Mouse (Mus musculus) adrenal gland, adult (tissue): ENCODE measurements around the gene Bglap2.
"Not testable (repeated sequence)": the region's sequence is repeated elsewhere in the genome, so short reads cannot be mapped to it uniquely, and the experiment has no call there.

Source experiments
- DNase-seq, 2 experiments: peaks; one replicate each; pipeline ENCODE4 v3.0.0; 2022 to 2023; ENCODE audit warnings: low spot score in 1 of 2; ENCODE audit not compliant: inconsistent age in 2 of 2

The Bglap2 gene

DNA sequence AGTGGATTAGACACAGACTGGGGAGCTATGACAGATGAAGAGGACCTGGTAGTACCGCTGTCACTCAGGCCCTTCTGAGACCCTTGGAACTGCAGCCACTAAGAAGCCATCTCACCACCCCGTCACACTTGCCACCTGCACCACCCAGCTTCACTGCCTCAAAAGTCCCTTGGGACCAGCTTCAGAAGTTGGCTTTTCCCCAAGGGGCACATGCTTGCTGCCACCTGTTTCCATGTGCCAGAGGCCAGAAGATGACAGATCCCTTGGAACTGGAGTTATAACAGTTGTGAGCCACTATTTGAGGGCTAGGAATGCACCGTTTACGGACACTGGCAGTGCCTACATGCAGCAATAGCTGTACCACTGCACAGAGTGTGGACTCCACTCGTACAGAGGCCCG, 16.8 kb upstream of the Bglap2 start:
- no peak for DNase-seq

DNA sequence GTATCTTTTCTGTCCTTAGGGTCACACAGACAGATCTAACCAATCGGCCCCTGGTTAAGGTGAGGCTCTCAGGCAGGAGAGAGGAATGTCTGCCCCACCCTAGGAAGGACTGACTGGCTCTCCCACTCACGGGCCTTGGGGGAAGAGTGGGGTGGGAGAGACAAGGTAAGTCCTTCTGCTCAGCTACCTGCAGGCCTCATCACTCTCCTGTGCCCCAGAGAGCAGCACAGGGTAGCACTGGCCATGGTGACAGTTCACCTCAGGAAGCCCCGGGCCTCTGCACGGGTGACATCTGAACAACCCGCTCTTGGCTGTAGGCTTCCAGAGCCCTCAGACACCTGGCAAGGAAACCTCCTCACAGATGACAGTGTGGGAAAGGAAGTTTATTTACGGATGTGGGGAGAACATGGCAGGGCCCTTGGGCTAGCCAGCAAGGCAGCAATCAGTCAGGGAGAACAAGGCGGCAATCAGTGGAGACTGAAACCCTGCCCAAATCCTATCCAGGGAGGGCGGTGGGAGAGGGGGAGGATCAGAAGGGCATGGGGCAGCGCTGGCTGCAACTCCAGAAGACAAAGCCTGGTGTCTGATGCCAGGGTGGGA, 15.4 kb upstream of the Bglap2 start:
- no peak for DNase-seq

DNA sequence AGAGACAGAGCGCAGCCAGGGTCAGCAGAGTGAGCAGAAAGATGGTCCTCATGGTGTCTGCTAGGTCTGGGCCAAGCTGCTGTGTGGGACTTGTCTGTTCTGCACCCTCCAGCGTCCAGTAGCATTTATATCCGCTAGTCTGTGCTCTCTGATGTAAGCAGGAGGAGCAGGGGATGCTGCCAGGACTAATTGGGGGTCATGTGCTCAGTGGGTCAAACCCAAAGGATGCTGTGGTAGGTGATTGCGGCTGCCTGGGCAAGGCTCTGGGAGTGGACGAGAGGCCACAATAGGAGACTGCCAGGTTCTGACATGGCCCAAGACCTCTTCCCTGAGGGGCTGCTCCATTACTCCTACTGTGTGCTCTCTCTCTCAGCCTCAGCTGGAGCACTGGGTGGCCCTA, 5.9 kb upstream of the Bglap2 start, which contains the start of gene Bglap:
Gene Bglap (minus strand): TSS at position 101 of the 400 bp plus-strand sequence.
- no peak for DNase-seq

DNA sequence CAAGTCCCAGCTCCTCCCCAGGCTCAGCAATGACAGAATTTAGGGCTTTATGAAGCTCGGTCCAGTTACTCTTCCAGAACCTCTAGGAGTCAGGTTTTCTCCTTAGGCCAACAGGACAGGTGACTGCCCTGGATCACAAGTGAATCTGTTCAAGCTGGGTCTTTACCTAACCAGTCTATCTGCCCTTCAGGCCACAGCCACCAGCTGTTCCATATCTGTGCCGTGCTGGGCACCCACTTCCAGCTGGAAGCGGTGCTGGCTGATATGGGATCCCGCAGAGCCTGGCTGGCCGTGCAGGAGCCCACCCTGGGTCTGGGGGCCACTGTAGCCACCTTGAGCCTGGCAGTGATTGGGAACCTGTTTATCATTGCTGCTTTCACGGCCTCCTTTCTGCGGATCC, 3.9 kb upstream of the Bglap2 start:
- DNase-seq: not testable (repeated sequence)

DNA sequence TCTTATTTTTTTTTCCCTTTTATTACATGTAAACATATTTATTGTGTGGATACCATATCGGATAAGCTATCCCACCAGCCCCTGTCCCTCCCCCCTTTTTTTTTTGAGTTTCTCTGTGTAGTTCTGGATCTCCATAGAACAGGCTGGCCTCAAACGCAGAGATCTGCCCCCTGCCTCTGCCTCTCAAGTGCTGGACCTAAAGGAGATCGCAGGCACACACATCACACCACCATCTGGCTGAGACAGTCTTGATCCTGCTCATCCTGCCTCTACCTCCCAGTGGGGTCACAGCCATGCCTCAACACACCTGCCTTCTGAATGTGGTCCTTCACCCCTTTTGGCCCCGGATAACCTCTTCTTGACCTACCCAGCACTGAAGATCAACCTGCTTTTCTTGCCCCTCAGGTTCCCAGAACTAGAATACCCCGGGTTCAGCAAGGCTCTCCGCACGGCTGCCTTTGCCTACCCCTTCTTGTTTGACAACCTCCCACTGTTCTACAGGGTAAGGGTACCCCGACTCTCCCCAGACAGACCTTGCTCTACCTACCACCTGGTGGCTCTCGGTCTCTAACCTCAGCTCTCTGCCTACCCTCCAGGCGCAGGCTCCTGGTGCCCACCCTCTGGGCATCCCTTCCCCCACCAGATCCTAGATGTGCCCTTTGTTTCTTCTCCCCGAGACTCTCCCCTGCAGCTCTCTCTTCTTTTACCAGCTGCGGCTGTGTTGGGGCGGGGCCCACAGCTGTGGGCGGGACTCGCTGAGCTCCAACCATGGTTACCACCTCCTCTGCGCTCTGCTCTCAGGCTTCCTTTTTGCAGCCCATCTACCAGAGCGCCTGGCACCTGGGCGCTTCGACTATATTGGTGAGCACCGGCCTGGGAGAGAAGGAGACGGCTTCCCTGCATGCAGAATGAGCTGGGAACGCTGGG, 3.2 kb upstream of the Bglap2 start:
- peak in 1 of 2 experiments; percentile 48 for DNase-seq

DNA sequence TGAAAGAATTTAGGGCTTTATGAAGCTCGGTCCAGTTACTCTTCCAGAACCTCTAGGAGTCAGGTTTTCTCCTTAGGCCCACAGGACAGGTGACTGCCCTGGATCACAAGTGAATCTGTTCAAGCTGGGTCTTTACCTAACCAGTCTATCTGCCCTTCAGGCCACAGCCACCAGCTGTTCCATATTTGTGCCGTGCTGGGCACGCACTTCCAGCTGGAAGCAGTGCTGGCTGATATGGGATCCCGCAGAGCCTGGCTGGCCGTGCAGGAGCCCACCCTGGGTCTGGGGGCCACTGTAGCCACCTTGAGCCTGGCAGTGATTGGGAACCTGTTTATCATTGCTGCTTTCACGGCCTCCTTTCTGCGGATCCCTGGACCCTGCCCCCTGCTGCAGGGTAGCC, 1.9 kb downstream of the Bglap2 start:
- not testable (repeated sequence) for DNase-seq

DNA sequence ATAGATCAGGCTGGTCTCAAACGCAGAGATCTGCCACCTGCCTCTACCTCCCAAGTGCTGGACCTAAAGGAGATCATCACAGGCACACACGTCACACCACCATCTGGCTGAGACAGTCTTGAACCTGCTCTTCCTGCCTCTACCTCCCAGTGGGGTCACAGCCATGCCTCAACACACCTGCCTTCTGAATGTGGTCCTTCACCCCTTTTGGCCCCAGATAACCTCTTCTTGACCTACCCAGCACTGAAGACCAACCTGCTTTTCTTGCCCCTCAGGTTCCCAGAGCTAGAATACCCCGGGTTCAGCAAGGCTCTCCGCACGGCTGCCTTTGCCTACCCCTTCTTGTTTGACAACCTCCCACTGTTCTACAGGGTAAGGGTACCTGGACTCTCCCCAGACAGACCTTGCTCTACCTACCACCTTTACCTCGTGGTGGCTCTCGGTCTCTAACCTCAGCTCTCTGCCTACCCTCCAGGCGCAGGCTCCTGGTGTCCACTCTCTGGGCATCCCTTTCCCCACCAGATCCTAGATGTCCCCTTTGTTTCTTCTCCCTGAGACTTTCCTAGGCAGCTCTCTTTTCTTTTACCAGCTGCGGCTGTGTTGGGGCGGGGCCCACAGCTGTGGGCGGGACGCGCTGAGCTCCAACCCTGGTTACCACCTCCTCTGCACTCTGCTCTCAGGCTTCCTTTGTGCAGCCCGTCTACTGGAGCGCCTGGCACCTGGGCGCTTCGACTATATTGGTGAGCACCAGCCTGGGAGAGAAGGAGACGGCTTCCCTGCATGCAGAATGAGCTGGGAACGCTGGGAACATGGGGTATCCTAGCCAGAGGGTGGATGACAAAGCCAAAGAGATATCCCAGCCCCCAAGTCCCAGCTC, 2.5 kb downstream of the Bglap2 start:
- not testable (repeated sequence) for DNase-seq

DNA sequence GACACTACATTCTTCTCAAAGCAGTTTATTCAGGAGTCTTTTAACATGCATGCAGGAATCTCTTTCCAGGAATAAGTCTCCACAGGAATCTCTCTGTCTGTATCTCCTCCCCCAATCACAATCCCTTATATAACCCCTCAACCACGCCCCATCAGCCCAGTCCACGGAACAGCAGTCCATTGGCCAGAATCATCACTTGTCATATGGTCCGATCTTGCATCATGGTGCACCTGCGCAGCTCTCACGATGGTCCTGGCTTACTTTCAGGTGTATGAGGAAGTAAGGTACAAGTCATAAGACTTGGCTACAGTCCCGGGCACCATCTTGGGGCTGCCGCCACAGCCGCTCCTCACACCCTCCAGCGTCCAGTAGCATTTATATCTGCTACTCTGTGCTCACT, 5.9 kb downstream of the Bglap2 start, which contains the start of gene Bglap3:
Gene Bglap3 (minus strand): TSS at position 101 of the 400 bp plus-strand sequence.
- DNase-seq: not testable (repeated sequence)

DNA sequence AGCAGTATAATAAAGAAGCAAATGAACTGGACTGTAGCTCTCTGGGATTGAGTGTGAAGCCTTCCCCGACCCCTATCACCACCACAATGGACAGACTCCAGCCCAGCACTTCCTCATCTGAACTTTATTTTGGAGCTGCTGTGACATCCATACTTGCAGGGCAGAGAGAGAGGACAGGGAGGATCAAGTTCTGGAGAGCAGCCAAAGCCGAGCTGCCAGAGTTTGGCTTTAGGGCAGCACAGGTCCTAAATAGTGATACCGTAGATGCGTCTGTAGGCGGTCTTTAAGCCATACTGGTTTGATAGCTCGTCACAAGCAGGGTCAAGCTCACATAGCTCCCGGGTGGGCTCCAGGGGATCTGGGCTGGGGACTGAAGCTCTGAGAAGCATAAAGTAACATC, 10.0 kb downstream of the Bglap2 start:
- DNase-seq: not testable (repeated sequence)

DNA sequence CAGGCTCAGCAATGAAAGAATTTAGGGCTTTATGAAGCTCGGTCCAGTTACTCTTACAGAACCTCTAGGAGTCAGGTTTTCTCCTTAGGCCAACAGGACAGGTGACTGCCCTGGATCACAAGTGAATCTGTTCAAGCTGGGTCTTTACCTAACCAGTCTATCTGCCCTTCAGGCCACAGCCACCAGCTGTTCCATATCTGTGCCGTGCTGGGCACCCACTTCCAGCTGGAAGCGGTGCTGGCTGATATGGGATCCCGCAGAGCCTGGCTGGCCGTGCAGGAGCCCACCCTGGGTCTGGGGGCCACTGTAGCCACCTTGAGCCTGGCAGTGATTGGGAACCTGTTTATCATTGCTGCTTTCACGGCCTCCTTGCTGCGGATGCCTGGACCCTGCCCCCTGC, 11.0 kb downstream of the Bglap2 start:
- DNase-seq: not testable (repeated sequence)

DNA sequence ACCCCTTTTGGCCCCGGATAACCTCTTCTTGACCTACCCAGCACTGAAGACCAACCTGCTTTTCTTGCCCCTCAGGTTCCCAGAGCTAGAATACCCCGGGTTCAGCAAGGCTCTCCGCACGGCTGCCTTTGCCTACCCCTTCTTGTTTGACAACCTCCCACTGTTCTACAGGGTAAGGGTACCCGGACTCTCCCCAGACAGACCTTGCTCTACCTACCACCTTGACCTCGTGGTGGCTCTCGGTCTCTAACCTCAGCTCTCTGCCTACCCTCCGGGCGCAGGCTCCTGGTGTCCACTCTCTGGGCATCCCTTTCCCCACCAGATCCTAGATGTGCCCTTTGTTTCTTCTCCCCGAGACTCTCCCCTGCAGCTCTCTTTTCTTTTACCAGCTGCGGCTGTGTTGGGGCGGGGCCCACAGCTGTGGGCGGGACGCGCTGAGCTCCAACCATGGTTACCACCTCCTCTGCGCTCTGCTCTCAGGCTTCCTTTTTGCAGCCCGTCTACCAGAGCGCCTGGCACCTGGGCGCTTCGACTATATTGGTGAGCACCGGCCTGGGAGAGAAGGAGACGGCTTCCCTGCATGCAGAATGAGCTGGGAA, 11.6 kb downstream of the Bglap2 start:
- DNase-seq: peak; percentile 50 to 75

DNA sequence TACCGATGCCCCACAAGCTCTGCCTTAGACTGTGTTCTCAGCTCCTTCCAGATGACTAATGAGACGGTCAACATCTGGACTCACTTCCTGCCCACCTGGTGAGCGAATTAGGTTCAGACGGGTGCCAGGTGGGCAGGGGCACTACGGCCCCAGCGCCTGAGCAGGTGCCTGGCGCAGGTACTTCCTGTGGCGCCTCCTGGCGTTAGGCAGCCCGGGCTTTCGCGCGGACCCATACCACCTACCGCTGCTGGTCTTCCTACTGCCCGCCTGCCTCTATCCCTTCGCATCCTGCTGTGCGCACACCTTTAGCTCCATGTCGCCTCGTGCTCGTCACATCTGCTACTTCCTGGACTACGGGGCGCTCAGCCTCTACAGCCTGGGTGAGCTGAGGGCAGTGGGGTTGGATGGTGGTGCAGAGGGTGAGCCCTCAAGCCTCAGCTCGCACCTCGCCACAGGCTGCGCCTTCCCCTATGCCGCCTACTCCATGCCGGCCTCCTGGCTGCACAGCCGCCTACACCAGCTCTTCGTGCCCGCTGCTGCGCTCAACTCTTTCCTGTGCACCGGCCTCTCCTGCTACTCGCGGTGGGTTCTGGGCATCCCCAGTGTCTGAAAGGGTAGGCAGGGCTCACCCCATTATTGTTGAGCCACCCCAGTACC, 12.7 kb downstream of the Bglap2 start:
- no peak for DNase-seq

DNA sequence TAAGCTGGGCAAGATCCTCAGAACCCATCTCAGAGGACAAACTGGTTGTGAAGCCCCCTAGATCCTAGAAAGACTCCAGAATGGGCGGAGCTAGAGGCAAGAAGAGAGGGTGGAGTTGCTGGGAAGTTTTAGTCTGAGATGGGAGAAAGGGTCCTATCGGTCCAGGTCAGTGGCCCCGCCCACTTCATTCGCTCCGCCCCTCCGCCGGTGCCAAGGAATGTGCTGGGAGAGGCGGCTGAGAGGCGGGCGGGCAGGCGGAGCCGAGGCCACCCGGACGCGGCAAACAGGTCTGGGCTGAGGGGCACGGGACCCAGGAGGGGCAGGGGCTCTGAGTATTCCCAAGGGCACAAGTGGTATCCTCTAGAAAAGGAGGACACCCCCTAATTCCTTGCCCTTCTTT, 14.2 kb downstream of the Bglap2 start, which contains the start of gene Paqr6:
Gene Paqr6 (plus strand): TSS at position 248 of the 400 bp plus-strand sequence.
- DNase-seq: peak; percentile 60 to 76

DNA sequence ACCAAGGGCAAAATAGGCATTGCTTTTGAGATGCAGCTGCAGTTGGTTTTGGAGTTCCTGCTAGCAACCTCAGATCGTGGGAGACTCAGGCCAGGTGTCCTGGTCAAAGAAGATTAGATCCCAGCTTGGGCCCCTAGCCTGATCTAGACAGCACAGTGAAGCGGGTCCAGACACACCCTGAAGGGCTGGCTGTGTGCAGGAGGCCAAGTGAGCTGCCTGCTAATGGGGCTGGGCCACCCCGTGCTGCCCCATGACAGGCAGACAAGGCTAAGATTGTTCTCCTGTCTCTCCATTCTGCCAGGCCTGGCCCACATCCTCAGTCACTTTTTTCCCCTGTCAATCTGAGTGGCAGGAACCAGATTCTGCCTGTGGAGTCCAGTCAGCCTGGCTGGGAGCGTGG, 14.8 kb downstream of the Bglap2 start:
- no peak for DNase-seq

DNA sequence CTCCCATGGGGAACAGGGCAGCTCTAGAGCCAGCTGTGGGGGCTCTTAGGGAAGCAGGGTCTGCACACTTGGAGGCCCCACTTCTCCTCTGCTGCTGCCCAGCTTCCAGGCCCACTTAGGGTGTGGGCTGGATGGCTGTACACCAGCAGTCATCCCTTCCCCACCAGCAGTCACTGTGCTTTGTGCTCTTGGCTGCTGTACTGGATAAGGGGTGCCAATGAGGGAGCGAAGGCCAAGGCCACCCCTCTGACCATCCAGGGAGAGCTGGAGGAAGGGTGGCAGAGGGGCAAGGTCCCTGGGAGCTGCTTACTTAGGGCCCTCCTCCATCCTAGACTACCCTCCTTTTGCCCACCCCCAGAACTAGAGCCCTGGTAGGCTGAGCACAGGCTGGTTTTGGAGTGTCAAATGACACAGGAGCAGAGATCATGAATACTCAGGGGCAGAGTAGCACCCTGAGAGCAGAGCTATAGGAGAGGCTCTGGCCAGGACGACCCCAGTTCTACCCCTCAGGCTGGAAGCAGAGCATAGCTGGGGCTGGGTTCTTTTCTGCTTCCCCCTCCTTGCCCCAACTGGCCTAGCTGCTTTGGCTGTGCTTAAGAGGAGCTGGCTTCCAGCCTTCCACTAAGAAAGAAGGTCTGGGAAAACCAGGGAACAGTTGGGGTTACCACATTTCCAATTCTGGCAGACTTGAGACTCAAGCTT, 16.7 kb downstream of the Bglap2 start:
- no peak for DNase-seq

DNA sequence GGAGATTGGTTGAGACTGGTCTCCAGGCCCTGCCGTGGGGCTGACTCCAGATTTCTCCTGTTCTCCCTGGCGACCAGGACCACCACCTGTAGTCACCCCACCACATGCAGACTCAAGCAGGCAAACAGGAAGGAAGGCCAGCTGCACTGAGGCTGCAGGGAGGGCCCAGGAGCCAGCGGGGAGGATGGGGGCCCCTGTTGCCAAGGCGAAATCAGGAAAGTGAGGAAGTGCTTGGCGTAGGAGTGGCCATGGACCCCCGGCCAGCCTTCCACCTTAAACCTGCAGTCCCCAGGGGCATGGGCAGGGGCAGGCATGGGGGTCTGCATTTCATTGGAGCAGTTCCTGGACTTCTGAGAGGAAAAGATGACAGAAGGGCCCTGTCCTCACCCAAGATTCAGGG, 17.4 kb downstream of the Bglap2 start:
- DNase-seq: no peak

DNA sequence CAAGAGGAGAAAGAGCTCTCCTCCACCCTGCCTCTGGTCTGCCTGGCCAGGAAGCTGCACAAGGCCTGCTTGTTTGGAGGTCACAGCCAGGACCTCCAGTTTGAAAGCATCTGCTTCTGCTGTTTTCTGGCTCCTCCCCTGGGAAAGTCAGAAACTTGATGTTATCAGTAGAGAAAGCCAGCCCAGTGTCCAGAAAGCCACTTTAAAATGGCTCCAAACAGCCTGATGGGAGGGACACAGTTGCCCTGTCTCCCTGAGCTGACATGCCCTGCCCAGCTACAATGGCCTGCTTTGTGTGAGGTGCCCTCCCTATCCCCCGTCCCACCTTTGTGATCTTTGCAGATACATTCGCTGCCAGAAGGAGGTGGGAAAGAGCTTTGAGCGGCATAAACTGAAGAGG, 18.5 kb downstream of the Bglap2 start:
- DNase-seq: no peak

DNA sequence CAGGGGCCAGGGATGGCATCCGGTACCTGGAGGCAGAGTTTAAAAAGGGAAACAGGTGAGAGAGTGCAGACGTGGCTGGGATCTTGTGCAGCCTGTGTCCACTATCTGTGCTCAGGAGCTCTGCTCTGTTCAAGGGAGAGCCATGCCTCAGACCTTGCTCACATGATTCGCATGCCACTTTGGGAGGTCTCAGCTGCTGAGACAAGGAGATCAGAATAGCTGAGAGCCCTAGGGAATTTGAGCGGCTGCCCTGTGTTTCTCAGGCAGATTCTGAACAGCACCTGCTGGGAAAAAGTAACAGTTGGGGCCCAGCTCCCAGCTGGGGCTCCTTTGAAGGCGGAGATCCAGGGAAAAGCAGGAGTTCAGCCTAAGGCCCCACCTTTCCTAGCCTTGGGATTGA, 18.9 kb downstream of the Bglap2 start:
- no peak for DNase-seq

DNA sequence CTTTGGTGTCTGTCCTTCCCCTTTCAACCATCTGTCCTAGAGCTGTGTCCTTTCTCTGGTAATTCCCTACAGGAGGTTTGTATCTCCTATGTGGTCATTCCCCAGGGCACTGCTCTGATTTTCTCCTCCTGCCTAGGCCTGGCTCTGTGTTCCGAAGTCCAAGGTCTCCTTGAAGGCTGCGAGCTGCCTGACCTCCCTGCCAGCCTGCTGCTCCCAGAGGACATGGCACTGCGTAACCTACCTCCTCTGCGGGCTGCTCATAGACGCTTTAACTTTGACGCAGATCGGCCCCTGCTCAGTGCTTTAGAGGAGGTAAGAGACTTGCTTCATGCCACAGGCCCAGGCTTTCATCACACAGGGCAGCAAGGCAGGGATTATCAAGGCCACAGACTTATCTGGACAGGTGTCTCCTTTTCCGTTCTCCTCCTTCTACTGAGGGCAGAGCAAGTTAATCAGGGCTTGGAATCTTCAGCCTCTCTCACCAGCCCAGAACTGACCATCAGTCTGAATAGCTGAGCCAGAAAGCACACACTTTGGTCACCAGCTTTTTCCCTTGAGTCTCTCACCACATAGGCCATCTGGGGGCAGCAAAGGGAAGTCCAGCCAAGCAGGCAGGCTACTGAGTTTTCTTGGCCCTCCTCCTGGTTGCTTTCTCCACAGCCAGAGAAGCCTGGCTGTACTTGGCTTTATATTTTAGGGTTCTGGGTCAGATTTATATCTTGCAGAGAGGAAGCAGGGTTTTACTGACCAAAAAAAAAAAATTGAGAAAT, 23.9 kb downstream of the Bglap2 start:
- peak; percentile 77 to 88 for DNase-seq
